Mouse (Mus musculus) lung, postnatal 0 days (tissue): Measurements from ENCODE around the gene Lrrc75a.

Experiments used
- CTCF ChIP-seq: IDR thresholded peaks from 2 replicates; pipeline ENCODE4 v1.5.1; 2016; ENCODE audit warnings: antibody characterized with exemption, mild to moderate bottlenecking
- EP300 ChIP-seq: IDR thresholded peaks from 2 replicates; pipeline ENCODE4 v1.6.1; 2016; ENCODE audit warnings: antibody characterized with exemption, mild to moderate bottlenecking, control low read depth

DNA sequence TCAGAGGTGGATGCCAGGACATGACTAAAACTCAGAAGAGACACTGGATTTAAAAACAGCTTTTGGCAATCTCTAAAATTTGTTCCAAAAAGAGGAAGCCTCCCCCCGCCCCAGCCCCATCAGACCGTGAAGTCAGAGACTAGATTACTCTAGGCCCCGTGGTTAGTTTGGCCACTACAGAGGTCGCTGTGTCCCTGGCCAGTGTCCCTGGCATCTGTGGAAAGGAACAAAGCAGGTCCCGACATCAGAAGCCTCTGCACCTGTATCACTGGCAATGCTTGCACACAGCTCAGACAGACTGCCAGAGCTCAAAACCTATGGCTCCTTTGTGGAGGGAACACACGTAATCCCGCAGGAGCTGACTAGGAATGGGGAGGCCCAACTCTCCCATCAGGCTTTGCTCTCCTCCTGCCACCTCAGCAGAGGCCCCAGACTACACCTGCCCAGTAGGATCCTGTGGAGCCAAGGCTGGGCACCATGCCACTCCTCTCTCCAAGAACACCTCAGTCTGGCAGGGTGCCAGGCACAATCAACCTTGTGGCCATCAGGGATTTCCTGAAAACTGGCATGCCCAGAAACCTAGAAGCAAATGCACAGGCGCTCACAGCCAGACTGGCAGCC is 5.2 kb downstream of the Lrrc75a start:
- no peak for TF ChIP-seq CTCF
- TF ChIP-seq EP300: no peak
